ENCODE assay signal across 7 mouse cellular contexts in the genomic region with DNA sequence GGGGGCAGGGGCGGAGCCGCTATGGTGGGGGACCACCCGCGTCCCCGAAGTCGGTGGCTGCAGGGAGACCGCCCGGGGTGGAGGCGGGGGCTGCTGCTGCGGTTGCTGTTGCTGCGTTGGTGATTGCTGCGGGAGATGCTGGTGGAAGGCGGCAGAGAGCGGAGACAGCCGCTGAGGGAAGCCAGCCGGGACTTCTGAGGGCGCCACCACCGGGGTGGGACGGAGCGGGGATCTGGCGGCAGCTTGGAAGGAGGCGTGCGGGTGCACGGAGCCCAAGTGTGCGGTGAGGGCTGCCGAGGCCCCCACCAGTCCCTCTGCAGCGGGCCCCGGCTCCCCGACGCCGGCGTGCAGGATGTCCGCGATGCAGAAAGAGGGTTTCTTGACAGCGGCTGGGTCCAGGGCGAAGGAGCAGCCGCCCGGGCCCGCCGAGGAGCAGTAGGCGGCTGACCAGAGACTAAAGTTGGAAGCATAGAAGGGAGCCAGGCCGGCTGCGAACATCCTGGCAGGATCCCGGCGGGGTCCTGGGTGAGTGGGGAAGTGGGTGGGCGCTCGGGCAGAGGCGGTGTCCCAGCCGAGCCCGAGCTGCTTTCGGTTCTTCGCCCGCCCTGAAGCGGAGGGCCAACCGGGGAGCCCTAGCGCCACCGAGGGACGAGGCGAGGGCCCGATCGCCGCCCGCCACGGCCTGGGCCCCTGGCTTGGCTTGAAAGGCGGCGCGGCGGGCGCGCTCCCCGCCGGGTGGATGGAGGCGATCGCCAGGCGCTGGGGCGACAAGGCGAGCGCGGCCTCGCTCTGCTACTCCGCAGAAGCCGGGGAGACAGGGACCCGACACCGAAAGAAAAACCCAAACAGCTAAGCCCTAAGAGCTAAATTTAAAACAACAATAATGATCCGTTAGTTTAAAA. TPM values are rescaled to one million over a fixed set of nuclear protein-coding genes. Genes with fewer than 3 reads are reported as not detected.
A peak's percentile ranks its signal among the peaks of the same experiment; 100 is the strongest.
DNase-seq lines count a peak whose midpoint lies in the region; ATAC-seq lines count a peak whose summit lies in the region.

No protein-coding gene starts in this region.

- H3K9me3 ChIP-seq in forebrain, embryonic 11.5 days (ENCODE audit: control insufficient read depth, low read length) = no peaks in the 10 kb centered on the region
- no peaks in the 10 kb centered on the region for H3K9me3 ChIP-seq in limb, embryonic 12.5 days
- H3K9me3 ChIP-seq in midbrain, embryonic 12.5 days = no peaks in the 10 kb centered on the region
- no peaks in the 10 kb centered on the region for H3K9me3 ChIP-seq in stomach, embryonic 16.5 days (replicated peaks; ENCODE audit: control insufficient read depth, low read length)

- intact Hi-C loops in heart, postnatal 25 days (cut with DNase I) = loop anchor here (5.0 to 10.0 kb wide), 2 partner anchors 55 to 697 kb away; partner anchors contain the start of gene 1700056E22Rik

- ATAC-seq in forebrain, embryonic 11.5 days (replicated peaks; ENCODE audit: low FRiP score) = peak; percentile 47
- ATAC-seq in limb, embryonic 12.5 days (ENCODE audit: insufficient number of reproducible peaks, insufficient read depth, low FRiP score, low TSS enrichment, low read depth) = peak; percentile 17; the same call in 1 of the 2 replicates
- peak; percentile 41 for ATAC-seq in midbrain, embryonic 12.5 days (ENCODE audit: low FRiP score, low read depth)
- peak; percentile 38; the same call in 1 of the 2 replicates for ATAC-seq in stomach, embryonic 16.5 days (ENCODE audit: insufficient read depth, low FRiP score)

- peak overlapping the region; percentile 48 for H3K4me3 ChIP-seq in forebrain, embryonic 11.5 days (ENCODE audit: low read depth, low read length)
- H3K4me3 ChIP-seq in limb, embryonic 12.5 days (replicated peaks) = peak overlapping the region; percentile 64
- H3K4me3 ChIP-seq in midbrain, embryonic 12.5 days = peak overlapping the region; percentile 50
- peak overlapping the region; percentile 64 for H3K4me3 ChIP-seq in stomach, embryonic 16.5 days (replicated peaks; ENCODE audit: low read length)

- peak; percentile 41 for DNase-seq in CD4-positive, CD25-positive, alpha-beta regulatory T cell, adult 2 months (ENCODE audit: low read depth, low spot score)
- peak; percentile 81 for DNase-seq in NIH3T3 (ENCODE audit: low read depth)
- peak; percentile 73 for DNase-seq in forebrain, embryonic 11.5 days (ENCODE audit: low spot score)
- peak; percentile 50 for DNase-seq in heart, postnatal 25 days (ENCODE audit: low spot score)

- H3K27me3 ChIP-seq in forebrain, embryonic 11.5 days (ENCODE audit: control insufficient read depth, insufficient read depth, low read length) = peaks cover 91% of the 10 kb centered on the region
- H3K27me3 ChIP-seq in limb, embryonic 12.5 days = peaks cover 97% of the 10 kb centered on the region
- peaks cover 98% of the 10 kb centered on the region for H3K27me3 ChIP-seq in midbrain, embryonic 12.5 days
- peaks cover 74% of the 10 kb centered on the region for H3K27me3 ChIP-seq in stomach, embryonic 16.5 days (ENCODE audit: control insufficient read depth, insufficient read depth, low read length)

- peak overlapping the region; percentile 95 for H3K4me2 ChIP-seq in forebrain, embryonic 11.5 days (ENCODE audit: low read depth, low read length, severe bottlenecking)
- peak overlapping the region; percentile 94 for H3K4me2 ChIP-seq in limb, embryonic 12.5 days
- H3K4me2 ChIP-seq in midbrain, embryonic 12.5 days (replicated peaks) = peak overlapping the region; percentile 90
- peak overlapping the region; percentile 84 for H3K4me2 ChIP-seq in stomach, embryonic 16.5 days (ENCODE audit: low read depth, low read length)

- peak overlapping the region; percentile 55 for H3K9ac ChIP-seq in forebrain, embryonic 11.5 days (ENCODE audit: low read length)
- H3K9ac ChIP-seq in limb, embryonic 12.5 days (replicated peaks) = peak overlapping the region; percentile 76
- peak overlapping the region; percentile 50 for H3K9ac ChIP-seq in midbrain, embryonic 12.5 days (replicated peaks)
- peak overlapping the region; percentile 78 for H3K9ac ChIP-seq in stomach, embryonic 16.5 days (ENCODE audit: low read length)

- peaks cover 7% of the 10 kb centered on the region; the same call in 1 of the 2 replicates for H3K4me1 ChIP-seq in forebrain, embryonic 11.5 days (replicated peaks; ENCODE audit: control insufficient read depth, insufficient read depth, low read length)
- peaks cover 31% of the 10 kb centered on the region for H3K4me1 ChIP-seq in limb, embryonic 12.5 days (replicated peaks)
- peaks cover 22% of the 10 kb centered on the region for H3K4me1 ChIP-seq in midbrain, embryonic 12.5 days
- 0 out of 2 replicates have a peak, but pooled peaks cover 16% of the 10 kb centered on the region for H3K4me1 ChIP-seq in stomach, embryonic 16.5 days (ENCODE audit: control insufficient read depth, insufficient read depth, low read length)

- under 1% methylated on average over 79 of the region's 85 CpGs for WGBS in forebrain, embryonic 11.5 days
- under 1% methylated on average over 85 of the region's 85 CpGs for WGBS in limb, embryonic 12.5 days
- WGBS in midbrain, embryonic 12.5 days = under 1% methylated on average over 85 of the region's 85 CpGs
- WGBS in stomach, embryonic 16.5 days = under 1% methylated on average over 85 of the region's 85 CpGs

- H3K36me3 ChIP-seq in forebrain, embryonic 11.5 days (ENCODE audit: control insufficient read depth, insufficient read depth, low read length) = no peaks in the 10 kb centered on the region
- H3K36me3 ChIP-seq in limb, embryonic 12.5 days = no peaks in the 10 kb centered on the region
- H3K36me3 ChIP-seq in midbrain, embryonic 12.5 days = no peaks in the 10 kb centered on the region
- H3K36me3 ChIP-seq in stomach, embryonic 16.5 days (ENCODE audit: control insufficient read depth, insufficient read depth, low read length) = no peaks in the 10 kb centered on the region

- no peak overlapping the region for H3K27ac ChIP-seq in forebrain, embryonic 11.5 days (ENCODE audit: low read depth, low read length)
- peak overlapping the region; percentile 84 for H3K27ac ChIP-seq in limb, embryonic 12.5 days
- H3K27ac ChIP-seq in midbrain, embryonic 12.5 days (replicated peaks) = peak overlapping the region; percentile 35; the same call in 1 of the 2 replicates
- peak overlapping the region; percentile 87 for H3K27ac ChIP-seq in stomach, embryonic 16.5 days (ENCODE audit: low read length)

RNA-seq across cellular contexts. Expression of gene Hlx, which starts 0.5 kb away (rescaled TPM):
- polyA plus RNA-seq in forebrain, embryonic 11.5 days (2014; fragmentation: Nextera tagmentation; extraction: Ambion mirVana) = 3.0 and 4.6 TPM in 2 replicates
- total RNA-seq in heart, postnatal 25 days (2021) = 10 to 100 TPM; 12.2 to 15.0 TPM
- 24.1 and 26.8 TPM in 2 replicates for polyA plus RNA-seq in limb, embryonic 12.5 days (2016; fragmentation: Nextera tagmentation; extraction: Ambion mirVana)
- polyA plus RNA-seq in midbrain, embryonic 12.5 days (2016; fragmentation: Nextera tagmentation; extraction: Ambion mirVana) = 3.5 and 5.1 TPM in 2 replicates
- 6.6 and 8.3 TPM in 2 replicates for polyA plus RNA-seq in stomach, embryonic 16.5 days (2015; fragmentation: Nextera tagmentation; extraction: Ambion mirVana)
